Mouse (Mus musculus): Measurements from ENCODE around the gene Abcg1. TPM values are rescaled to one million over a fixed set of nuclear protein-coding genes. Genes with fewer than 3 reads are reported as not detected.

Gene Abcg1
- polyA plus RNA-seq, 1 experiment from 2014 or later: 0.01 TPM

DNA sequence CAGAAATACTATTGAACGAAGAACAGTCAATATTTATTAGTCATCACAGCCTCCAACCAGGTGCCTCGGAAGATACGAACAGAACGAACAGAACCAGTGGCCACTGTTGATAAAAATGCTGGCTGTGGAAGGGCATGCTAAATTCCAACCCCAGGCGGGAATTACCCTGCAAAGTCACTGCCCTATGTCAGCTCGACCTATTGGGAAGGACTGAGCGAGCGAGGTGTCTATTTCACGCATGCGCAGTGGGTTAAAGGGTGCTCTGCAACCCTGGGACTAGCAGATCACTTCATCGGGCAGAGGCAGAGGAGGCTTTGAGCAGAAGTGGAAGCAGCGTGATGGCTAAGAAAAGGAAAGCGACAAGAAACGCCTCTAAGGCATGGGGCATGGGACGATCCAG lies 76.3 kb downstream of the Abcg1 start:
- ChIA-PET POLR2A (no interaction called here), CTCF (no interaction called here)
- in situ Hi-C loops (cut with MboI; ENCODE audit: low pct_unique_long_range_greater_than_20kb): loop anchor here (10.0 kb wide), 1 partner anchor 351 kb away; no protein-coding TSS in a partner anchor
- peaks cover 2% of the 10 kb centered on the region for H3K27me3 ChIP-seq
- no peak for DNase-seq (ENCODE audit: low read depth, low spot score)
- ATAC-seq: no peak
- no peak for TF ChIP-seq CTCF (IDR thresholded peaks at IDR 0.05)

DNA sequence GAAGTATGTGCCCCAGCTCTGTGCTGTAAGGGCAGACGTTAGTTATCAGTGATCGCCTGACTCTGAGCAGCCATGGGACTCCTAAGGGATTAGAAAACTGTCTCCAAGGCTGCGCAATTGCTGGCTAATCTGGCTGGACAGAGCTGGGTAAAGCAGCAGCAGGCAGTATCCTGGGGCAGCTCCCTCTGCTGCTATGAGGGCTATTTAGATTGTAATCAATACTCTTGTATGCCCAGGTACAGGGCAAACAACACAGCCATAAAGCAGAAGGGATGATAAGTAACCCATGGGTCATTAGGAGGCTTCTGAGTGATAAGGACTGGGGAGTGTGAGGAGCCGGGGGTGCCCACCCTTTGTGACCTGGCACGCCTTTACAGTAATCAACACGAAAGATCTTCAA lies 77.4 kb downstream of the Abcg1 start:
- in situ Hi-C loops (cut with MboI; ENCODE audit: low pct_unique_long_range_greater_than_20kb): loop anchor here (10.0 kb wide), 1 partner anchor 350 kb away; no protein-coding TSS in a partner anchor

DNA sequence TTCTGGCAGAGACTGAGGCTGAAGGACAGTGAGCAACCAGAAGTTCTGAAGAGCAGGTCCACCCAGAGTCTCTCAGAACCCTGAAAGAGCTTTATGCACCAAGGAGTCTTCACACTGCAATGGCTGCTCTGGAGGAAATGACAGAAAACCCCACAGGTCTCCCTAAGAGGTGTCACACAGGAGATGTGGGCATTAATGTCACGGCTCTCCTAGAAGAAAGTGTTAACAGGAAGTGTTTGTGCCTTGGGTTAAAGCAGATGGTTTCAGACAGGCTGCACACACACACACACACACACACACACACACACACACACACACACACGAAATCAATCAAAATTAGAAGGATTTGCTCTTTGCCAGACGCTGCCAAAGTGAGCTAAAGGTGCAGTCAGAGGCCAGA lies 78.8 kb downstream of the Abcg1 start:
- in situ Hi-C loops (cut with MboI; ENCODE audit: low pct_unique_long_range_greater_than_20kb): loop anchor here (10.0 kb wide), 1 partner anchor 349 kb away; no protein-coding TSS in a partner anchor
- DNase-seq (ENCODE audit: low read depth, low spot score): no peak
- TF ChIP-seq CTCF (IDR thresholded peaks at IDR 0.05): no peak
- ATAC-seq: no peak
- POLR2A ChIA-PET: no interaction called here
- peaks cover 2% of the 10 kb centered on the region for H3K27me3 ChIP-seq
- CTCF ChIA-PET: no interaction called here

More for the DNA sequence above, 77.4 kb downstream of the Abcg1 start:
- peaks cover 2% of the 10 kb centered on the region for H3K27me3 ChIP-seq
- no peak for ATAC-seq
- ChIA-PET POLR2A (no interaction called here), CTCF (no interaction called here)
- no peak for TF ChIP-seq CTCF (IDR thresholded peaks at IDR 0.05)
- DNase-seq (ENCODE audit: low read depth, low spot score): no peak

DNA sequence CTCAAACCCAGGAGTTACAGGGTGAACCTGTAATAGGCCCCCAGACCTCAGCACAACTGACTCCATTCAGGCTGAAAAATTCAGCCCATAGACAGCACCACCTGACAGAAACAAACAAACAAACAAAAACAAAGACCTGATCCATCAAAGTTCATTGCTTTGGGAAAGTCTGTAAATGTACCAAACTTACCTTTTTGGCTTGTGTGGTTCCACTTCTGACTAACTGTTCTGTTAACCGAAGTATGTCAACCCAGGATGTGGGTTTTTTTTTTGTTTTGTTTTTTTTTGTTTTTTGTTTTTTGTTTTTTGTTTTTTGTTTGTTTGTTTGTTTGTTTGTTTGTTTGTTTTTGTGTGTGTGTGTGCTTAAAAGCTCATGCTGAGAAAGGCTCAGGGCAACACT lies 79.3 kb downstream of the Abcg1 start:
- ChIA-PET CTCF (no interaction called here), POLR2A (no interaction called here)
- DNase-seq (ENCODE audit: low read depth, low spot score): no peak
- TF ChIP-seq CTCF (IDR thresholded peaks at IDR 0.05): no peak
- in situ Hi-C loops (cut with MboI; ENCODE audit: low pct_unique_long_range_greater_than_20kb): loop anchor here (10.0 kb wide), 1 partner anchor 348 kb away; no protein-coding TSS in a partner anchor
- no peak for ATAC-seq
- H3K27me3 ChIP-seq: peaks cover 2% of the 10 kb centered on the region

DNA sequence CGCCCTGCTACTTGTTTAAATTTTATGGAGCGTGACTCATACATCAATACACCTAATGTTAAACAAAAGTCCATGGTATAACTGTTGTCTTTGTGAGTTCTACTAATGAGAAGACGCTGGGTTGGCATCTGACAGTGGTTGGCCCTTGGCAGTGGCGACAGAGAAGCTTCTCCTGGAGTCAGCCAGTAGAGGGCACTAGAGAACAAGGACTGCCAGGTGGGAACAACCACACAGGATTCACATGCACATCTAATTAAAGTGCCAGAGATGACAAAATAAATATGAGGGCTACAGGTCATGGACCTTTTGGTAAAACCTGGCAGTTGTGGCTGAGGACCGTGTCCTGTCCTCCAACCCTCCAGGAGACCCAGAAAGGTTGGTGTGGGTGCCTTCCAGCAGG lies 80.9 kb downstream of the Abcg1 start:
- peaks cover 2% of the 10 kb centered on the region for H3K27me3 ChIP-seq
- ATAC-seq: no peak
- in situ Hi-C loops (cut with MboI; ENCODE audit: low pct_unique_long_range_greater_than_20kb): loop anchor here (10.0 kb wide), 1 partner anchor 346 kb away; no protein-coding TSS in a partner anchor
- ChIA-PET CTCF (no interaction called here), POLR2A (no interaction called here)
- peak; percentile 79 for TF ChIP-seq CTCF (IDR thresholded peaks at IDR 0.05)
- DNase-seq (ENCODE audit: low read depth, low spot score): no peak

DNA sequence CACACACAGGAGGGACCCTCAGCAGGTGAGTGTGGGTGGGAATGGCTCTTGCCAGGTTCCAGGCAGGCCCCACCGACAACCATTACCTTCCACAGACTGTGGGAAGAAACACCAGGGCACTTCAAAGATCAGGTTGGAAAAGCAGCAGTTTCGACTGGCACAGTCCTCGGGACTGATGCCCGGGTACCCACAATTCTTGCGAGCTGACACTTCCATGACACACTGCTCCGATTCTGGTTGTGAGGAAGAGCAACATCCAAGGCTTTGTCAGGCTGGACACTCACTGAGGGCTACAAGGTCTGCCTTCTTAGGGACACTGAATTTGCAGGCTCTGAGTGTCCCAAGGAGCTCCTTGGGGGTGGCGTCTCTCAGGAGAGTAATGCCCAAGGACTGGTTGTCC lies 84.6 kb downstream of the Abcg1 start:
- in situ Hi-C loops (cut with MboI; ENCODE audit: low pct_unique_long_range_greater_than_20kb): no loop called here

DNA sequence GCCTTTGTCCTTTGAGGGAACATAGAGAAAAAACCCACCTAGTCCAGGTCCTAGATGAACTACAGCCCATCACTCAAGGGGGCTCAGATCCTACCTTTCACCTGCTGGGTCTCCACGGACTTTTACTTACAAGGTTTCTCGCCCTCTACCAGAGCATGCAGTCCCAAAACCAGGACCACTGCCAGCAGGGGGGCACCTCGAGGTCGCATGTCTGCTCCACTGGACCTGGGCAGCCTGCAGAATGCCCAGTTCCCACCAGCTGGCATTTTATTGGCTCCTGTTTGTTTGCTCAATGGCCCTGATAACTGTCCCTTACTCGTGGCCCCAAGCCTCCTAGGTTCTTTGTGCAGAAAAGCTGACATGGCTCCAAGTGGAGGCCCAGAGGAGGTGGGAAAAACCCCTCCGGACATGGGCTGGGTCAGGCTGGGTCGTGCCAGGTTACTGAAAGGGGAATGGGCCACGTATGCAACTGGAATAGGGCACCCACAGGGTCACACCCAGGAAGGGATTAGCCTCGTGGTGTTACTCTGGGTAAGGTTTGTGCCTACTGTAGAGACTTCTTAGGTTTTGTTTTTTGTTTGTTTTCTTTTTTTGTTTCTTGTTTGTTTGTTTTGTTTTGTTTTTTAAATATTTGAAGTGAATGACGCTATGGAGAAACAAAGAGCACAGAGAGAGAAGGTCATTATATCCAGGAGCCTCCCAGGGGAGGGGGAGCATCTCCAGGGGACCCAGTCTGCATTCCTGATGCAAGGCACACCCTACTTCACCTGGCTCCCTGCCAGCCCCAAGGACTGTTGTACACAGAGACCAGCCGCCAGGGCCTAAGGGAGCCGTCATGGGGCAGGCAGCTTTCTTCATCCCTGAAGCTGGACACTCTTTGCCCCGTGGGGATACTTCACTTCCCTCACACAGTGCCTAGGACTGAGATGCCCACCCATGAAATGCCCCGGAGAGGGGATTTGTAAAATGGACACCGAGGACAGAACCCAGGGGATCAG lies 86.9 kb downstream of the Abcg1 start, which contains the start of gene Tff2:
Gene Tff2 (minus strand): TSS at position 243 of the 998 bp plus-strand sequence.
- no peak for TF ChIP-seq CTCF (IDR thresholded peaks at IDR 0.05)
- H3K27me3 ChIP-seq: no peaks in the 10 kb centered on the region
- ATAC-seq: no peak
- DNase-seq (ENCODE audit: low read depth, low spot score): no peak
- CTCF ChIA-PET: no interaction called here
- in situ Hi-C loops (cut with MboI; ENCODE audit: low pct_unique_long_range_greater_than_20kb): no loop called here
- POLR2A ChIA-PET: no interaction called here

More for the DNA sequence above, 84.6 kb downstream of the Abcg1 start:
- DNase-seq (ENCODE audit: low read depth, low spot score) (no peak), ATAC-seq (no peak)
- TF ChIP-seq CTCF (IDR thresholded peaks at IDR 0.05): no peak
- H3K27me3 ChIP-seq: no peaks in the 10 kb centered on the region
- ChIA-PET CTCF (interaction anchor here (1.3 kb wide), 1 partner anchor 10 kb away, joined by 3 read pairs; no protein-coding TSS in a partner anchor), POLR2A (no interaction called here)

DNA sequence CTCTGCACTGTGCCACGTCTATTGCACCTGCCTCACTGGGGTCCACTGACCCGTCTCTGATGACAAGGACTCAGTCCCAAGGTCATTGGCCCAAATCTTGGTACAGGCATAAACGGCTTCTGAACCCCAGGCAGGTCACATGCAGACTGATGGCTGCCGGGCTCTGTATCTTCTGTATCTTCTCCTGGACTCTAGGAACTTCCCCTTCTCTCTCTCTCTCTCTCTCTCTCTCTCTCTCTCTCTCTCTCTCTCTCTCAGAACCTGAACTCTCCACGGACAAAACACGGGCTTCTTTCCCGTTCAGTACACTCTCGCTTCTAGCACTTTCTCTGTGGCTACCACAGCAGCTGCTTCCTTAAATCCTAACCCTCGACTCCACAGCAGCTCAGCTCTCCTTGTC lies 88.5 kb downstream of the Abcg1 start:
- TF ChIP-seq CTCF (IDR thresholded peaks at IDR 0.05): no peak
- no peaks in the 10 kb centered on the region for H3K27me3 ChIP-seq
- no peak for DNase-seq (ENCODE audit: low read depth, low spot score)
- POLR2A ChIA-PET: no interaction called here
- ATAC-seq: no peak
- CTCF ChIA-PET: no interaction called here
- in situ Hi-C loops (cut with MboI; ENCODE audit: low pct_unique_long_range_greater_than_20kb): no loop called here

DNA sequence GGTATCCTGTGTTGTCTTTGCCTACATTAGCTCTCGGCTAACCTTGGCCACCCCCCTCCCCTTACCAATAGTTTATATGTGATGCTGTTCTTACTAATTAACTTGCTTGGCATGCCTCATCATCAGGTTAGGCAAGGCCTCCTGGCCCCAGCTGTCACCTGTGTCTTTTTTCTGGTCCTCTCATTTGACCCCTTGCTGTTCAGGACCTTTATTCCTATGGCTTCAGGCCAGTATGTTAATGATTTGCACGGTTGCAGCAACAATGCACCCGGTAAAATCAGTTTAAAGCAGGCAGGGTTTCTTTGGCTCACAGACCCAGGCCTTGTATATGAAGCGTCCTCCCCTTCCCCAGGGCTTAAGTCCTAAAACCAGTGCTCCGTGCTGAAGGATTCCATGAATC lies 95.0 kb downstream of the Abcg1 start:
- POLR2A ChIA-PET: no interaction called here
- DNase-seq (ENCODE audit: low read depth, low spot score) (no peak), ATAC-seq (no peak)
- CTCF ChIA-PET: interaction anchor here (1.3 to 1.4 kb wide), 2 partner anchors 10 to 15 kb away, joined by 3 read pairs; no protein-coding TSS in a partner anchor
- TF ChIP-seq CTCF (IDR thresholded peaks at IDR 0.05): no peak
- H3K27me3 ChIP-seq: no peaks in the 10 kb centered on the region
- in situ Hi-C loops (cut with MboI; ENCODE audit: low pct_unique_long_range_greater_than_20kb): no loop called here

DNA sequence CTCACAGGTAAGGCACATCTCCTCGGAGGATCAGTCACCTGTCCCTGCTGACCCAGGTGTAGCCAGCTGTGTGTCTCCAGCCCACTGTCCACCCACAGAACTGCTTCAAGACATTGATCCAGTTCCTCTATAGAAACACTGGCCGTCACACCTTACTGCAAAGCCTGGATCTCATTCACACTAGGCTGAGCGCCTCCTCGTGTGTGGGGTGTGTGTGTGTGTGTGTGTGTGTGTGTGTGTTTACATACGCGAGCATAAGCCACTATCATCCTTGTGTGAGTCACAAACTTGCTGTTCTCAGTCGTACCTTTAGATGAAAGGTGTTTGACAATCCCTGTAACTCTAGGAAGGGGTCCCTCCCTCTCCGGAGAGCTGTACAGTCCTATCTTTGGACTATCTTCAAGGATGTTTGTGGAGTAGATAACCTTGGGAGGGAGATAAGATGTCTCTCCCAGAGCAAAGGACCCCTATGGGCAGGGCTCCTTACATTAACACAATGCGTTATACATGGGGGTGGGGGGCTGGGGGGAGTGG lies 95.6 kb downstream of the Abcg1 start:
- DNase-seq (ENCODE audit: low read depth, low spot score) (no peak), ATAC-seq (no peak)
- POLR2A ChIA-PET: no interaction called here
- CTCF ChIA-PET: interaction anchor here (1.3 to 1.4 kb wide), 2 partner anchors 11 to 15 kb away, joined by 3 read pairs; no protein-coding TSS in a partner anchor
- no peak for TF ChIP-seq CTCF (IDR thresholded peaks at IDR 0.05)
- no peaks in the 10 kb centered on the region for H3K27me3 ChIP-seq
- in situ Hi-C loops (cut with MboI; ENCODE audit: low pct_unique_long_range_greater_than_20kb): no loop called here

DNA sequence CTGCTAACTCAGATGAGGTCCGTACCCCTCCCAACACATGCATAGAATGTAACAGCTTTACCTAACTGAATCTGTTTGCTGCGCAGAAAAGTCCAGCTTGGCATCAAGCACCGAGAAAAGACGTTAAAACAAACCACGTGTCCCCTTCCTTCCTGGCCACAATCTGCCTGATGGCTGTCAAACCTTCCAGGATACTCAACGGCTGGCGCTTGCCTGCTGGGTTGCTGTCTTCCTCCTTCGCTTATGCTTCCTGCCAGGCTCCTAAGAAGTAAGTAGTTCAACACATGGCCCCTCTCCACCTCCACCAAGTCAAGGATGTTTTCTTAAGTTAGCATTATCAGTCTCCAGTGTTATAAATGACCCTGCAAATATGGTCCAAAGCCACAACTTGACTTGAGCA lies 96.3 kb downstream of the Abcg1 start:
- in situ Hi-C loops (cut with MboI; ENCODE audit: low pct_unique_long_range_greater_than_20kb): no loop called here
- no peak for TF ChIP-seq CTCF (IDR thresholded peaks at IDR 0.05)
- ATAC-seq: no peak
- no peak for DNase-seq (ENCODE audit: low read depth, low spot score)
- CTCF ChIA-PET: interaction anchor here (1.4 kb wide), 1 partner anchor 14 kb away, joined by 3 read pairs; no protein-coding TSS in a partner anchor
- no peaks in the 10 kb centered on the region for H3K27me3 ChIP-seq
- POLR2A ChIA-PET: no interaction called here
